Mouse (Mus musculus) forebrain, embryonic 13.5 days (tissue): ENCODE data around the gene Mrpl20. TPM values are rescaled to one million over a fixed set of nuclear protein-coding genes. Genes with fewer than 3 reads are reported as not detected.

Source experiments
- ATAC-seq: fragments of 200-750 bp; cut with Nextera tagmentation; 2 replicates; pipeline ENCODE4 v1.8.0; 2017
- H3K27ac ChIP-seq: fragments of 300-500 bp; sonication (generic); 2 replicates; pipeline ENCODE4 v1.5.1; 2015; ENCODE audit warnings: inconsistent platforms, mild to moderate bottlenecking, moderate library complexity
- H3K27me3 ChIP-seq: fragments of 300-500 bp; sonication (generic); 2 replicates; pipeline ENCODE4 v1.6.1; 2015; ENCODE audit warnings: mild to moderate bottlenecking, inconsistent platforms
- H3K36me3 ChIP-seq: fragments of 300-500 bp; sonication (generic); 2 replicates; pipeline ENCODE4 v1.6.1; 2015; ENCODE audit warnings: mild to moderate bottlenecking, inconsistent platforms; ENCODE audit not compliant: poor library complexity, severe bottlenecking
- H3K4me1 ChIP-seq: fragments of 300-500 bp; sonication (generic); 2 replicates; pipeline ENCODE4 v1.6.1; 2015; ENCODE audit warnings: inconsistent platforms
- H3K4me2 ChIP-seq: fragments of 300-500 bp; sonication (generic); 2 replicates; pipeline ENCODE4 v1.6.1; 2015; ENCODE audit warnings: inconsistent platforms, mild to moderate bottlenecking, moderate library complexity
- H3K4me3 ChIP-seq: fragments of 300-500 bp; sonication (generic); 2 replicates; pipeline ENCODE4 v1.5.1; 2015; ENCODE audit warnings: mild to moderate bottlenecking, inconsistent platforms
- H3K9ac ChIP-seq: fragments of 300-500 bp; sonication (generic); 2 replicates; pipeline ENCODE4 v1.6.1; 2015; ENCODE audit warnings: mild to moderate bottlenecking, inconsistent platforms
- H3K9me3 ChIP-seq: fragments of 300-500 bp; sonication (generic); replicated peaks from 2 replicates; pipeline ENCODE4 v1.6.1; 2016; ENCODE audit warnings: inconsistent platforms
- WGBS: fragments of 180-500 bp; shearing (Covaris S2); methylation state at CpG from one replicate; pipeline ENCODE4 v1.1.7; 2015; 5-methylcytosine and 5-hydroxymethylcytosine counted together
- polyA plus RNA-seq: library from polyadenylated mRNA; unstranded; fragments of >200 nt; fragmentation: Nextera tagmentation; extraction: Ambion mirVana; gene quantifications from 2 replicates; pipeline ENCODE4 v1.2.1, GENCODE M21; 2015

Gene Mrpl20
- polyA plus RNA-seq, 1 experiment from 2014 or later: 266 TPM

DNA sequence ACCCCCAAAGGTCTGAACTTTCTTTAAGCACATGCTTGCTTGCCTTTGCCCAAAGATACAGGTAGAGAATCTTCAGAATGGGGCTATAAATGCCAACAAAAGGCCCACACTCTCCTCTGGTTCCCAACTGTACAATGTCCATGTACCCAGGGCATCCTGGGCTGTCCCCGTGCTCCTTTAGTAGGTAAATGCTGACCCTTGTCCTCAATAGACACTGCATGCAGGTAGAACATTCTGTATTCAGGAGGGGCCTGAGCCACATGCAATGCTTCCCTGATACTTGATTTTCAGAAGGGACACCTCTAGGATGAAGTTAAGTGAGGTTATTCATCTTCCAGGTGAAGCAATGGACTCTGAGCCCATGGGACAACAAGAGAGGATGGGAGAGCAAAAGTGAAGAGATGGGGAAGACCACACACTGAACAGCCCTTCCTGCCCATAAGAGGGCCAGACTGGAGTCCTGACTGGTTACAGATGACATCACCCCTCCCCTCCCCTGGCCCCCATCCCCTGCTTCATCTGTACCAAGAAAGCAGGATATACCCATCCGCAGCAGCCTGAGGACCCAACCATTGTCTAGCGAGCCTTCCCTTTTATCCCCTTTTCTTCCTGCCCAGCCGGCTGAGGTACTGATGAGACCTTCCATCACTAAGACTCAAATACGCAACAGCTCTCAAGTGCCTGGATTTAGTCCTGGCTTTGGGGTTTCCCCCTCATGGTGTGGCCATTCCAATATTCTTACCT, 29.2 kb upstream of the Mrpl20 start:
- peaks cover 49% of the 10 kb centered on the region for H3K27me3 ChIP-seq
- peak overlapping the region; percentile 36 for H3K4me3 ChIP-seq
- H3K4me2 ChIP-seq: peak overlapping the region; percentile 65
- H3K9me3 ChIP-seq: no peaks in the 10 kb centered on the region
- H3K9ac ChIP-seq: peak overlapping the region; percentile 50
- no peaks in the 10 kb centered on the region for H3K36me3 ChIP-seq
- ATAC-seq: no peak
- 46% methylated on average over 5 of the region's 5 CpGs for WGBS
- peaks cover 31% of the 10 kb centered on the region for H3K4me1 ChIP-seq
- H3K27ac ChIP-seq: no peak overlapping the region

DNA sequence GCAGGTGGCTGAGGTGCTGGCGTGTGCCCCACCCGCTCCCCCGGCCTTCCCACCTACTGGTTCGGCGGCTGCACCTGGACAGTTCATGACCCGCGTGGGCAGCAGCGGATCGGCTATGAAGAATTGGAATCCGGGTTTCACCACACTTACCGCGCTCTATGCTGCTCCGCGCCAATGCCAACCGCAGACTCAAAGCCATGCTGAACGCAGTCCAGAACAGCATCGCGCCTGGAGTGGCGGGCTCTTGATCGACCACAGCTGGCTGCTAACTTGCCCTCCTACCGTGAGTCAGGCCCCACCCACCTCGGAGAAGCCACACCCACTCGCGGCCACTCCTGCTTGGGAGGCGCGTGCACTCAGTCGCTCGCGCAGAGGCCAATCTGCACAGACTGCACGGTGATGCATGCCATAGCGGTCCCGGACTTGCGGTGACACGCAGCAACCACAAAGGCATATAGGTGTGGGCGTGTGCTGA, 28.4 kb upstream of the Mrpl20 start, which contains the start of gene Vwa1:
Gene Vwa1 (minus strand): TSS at position 419 of the 475 bp plus-strand sequence.
- H3K36me3 ChIP-seq: no peaks in the 10 kb centered on the region
- peak within 1 kb of the TSS; percentile 36 for H3K4me3 ChIP-seq

DNA sequence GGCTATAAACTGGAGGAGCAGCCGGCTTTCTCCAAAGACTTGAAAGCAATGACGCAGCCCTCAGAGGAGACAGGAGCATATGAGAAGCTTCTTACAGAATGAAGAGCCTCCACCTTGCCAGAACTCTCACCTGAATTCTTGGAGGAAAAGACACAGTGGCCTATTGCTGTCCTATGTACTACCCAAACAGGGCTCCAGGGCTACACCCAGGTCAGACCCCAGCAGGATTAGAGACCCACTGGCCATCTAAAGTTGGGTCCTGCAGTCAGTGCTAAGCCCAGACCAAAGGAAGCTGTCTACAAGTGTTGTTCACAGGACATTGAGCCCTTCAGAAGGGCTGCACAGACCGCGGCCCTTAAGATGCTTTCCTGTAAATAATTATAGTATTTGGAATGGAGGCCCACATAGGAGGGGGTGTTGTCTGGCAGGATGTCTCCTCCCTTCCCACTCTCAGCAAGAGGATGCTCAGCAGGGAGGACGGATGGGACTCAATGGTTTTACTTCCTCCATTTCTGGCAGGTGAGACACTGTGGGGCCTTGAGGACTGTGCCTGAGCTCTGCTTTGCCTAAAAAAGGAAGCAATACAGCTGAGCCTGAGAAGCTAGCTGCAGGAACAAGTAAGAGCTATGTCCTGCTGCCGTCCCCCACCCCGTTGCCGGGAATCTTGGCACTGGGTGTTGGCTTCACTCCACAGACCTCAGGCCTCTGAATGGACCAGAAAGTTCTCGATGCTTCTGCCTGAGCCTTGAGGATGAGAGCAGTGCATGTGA, 27.5 kb upstream of the Mrpl20 start:
- H3K27me3 ChIP-seq: peaks cover 49% of the 10 kb centered on the region
- H3K4me2 ChIP-seq: peak overlapping the region; percentile 65
- H3K4me1 ChIP-seq: peaks cover 23% of the 10 kb centered on the region
- H3K9ac ChIP-seq: peak overlapping the region; percentile 50; the same call in 1 of the 2 replicates
- no peaks in the 10 kb centered on the region for H3K36me3 ChIP-seq
- H3K27ac ChIP-seq: no peak overlapping the region
- WGBS: 56% methylated on average over 9 of the region's 9 CpGs
- H3K4me3 ChIP-seq: peak overlapping the region; percentile 36; the same call in 1 of the 2 replicates
- no peak for ATAC-seq
- H3K9me3 ChIP-seq: no peaks in the 10 kb centered on the region

More for the DNA sequence above, 28.4 kb upstream of the Mrpl20 start, which contains the start of gene Vwa1:
- H3K4me1 ChIP-seq: peaks cover 31% of the 10 kb centered on the region
- under 1% methylated on average over 35 of the region's 35 CpGs for WGBS
- H3K27ac ChIP-seq: no peak within 1 kb of the TSS
- no peaks in the 10 kb centered on the region for H3K9me3 ChIP-seq
- peak; percentile 79 for ATAC-seq
- peak within 1 kb of the TSS; percentile 65 for H3K4me2 ChIP-seq
- H3K9ac ChIP-seq: peak within 1 kb of the TSS; percentile 50
- peaks cover 49% of the 10 kb centered on the region for H3K27me3 ChIP-seq

DNA sequence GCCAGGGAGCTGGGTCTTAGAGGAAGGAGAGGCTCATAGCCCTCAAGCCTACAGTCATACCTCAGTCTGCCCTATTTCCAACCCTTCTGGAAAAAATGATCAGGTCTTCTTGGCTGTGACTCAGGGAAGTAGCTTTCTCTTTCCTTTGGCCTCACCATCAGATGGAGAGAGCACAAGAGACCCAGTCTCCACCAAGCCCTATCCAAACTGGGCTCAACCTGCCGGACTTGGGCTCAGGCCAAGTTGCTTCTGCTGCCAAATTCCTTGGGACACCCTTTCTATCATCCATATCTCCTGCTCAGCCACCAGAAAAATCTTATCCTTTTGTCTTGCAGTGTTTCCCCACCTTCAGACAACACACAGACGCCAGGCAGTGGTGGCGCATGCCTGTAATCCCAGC, 26.8 kb upstream of the Mrpl20 start:
- no peak overlapping the region for H3K4me2 ChIP-seq
- peaks cover 16% of the 10 kb centered on the region for H3K4me1 ChIP-seq
- no peak overlapping the region for H3K4me3 ChIP-seq
- H3K27ac ChIP-seq: no peak overlapping the region
- no peak for ATAC-seq
- no peak overlapping the region for H3K9ac ChIP-seq
- peaks cover 49% of the 10 kb centered on the region for H3K27me3 ChIP-seq
- no peaks in the 10 kb centered on the region for H3K9me3 ChIP-seq
- WGBS: 83% methylated on average over 3 of the region's 3 CpGs
- H3K36me3 ChIP-seq: no peaks in the 10 kb centered on the region

DNA sequence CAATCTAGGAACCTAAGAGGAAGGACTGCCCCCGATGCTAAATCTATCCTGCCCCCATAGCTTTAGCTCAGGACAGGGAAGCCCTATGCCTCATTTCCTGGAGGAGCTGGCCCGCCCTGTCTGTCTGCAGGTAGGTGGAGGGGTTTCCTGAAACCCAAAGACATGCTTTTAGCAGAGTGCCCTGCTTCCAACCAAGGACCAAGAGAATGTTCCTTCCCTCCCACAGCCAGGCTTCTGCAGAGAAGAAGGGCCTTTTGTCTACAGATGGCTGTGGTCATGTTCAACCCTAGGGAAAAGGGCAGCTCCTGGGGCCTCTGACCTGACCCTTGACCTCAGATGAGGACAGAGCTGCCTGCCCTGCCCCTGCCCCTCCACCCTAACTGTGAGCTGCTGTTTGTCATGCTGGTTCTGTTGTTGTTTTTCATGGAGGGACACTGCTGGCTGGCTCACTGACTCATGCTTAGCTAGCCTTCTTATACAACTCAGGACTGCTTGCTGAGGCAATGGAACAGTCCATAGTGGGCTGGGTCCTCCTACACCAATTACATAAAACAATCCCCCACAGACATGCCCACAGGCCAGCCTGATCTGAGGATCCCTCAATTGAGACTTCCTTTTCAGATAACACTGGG, 25.9 kb upstream of the Mrpl20 start:
- no peak for ATAC-seq
- H3K27ac ChIP-seq: peak overlapping the region; percentile 25
- no peak overlapping the region for H3K4me3 ChIP-seq
- H3K4me2 ChIP-seq: no peak overlapping the region
- WGBS: 70% methylated on average over 2 of the region's 2 CpGs
- no peaks in the 10 kb centered on the region for H3K36me3 ChIP-seq
- no peak overlapping the region for H3K9ac ChIP-seq
- H3K27me3 ChIP-seq: peaks cover 40% of the 10 kb centered on the region
- peaks cover 16% of the 10 kb centered on the region for H3K4me1 ChIP-seq
- no peaks in the 10 kb centered on the region for H3K9me3 ChIP-seq

DNA sequence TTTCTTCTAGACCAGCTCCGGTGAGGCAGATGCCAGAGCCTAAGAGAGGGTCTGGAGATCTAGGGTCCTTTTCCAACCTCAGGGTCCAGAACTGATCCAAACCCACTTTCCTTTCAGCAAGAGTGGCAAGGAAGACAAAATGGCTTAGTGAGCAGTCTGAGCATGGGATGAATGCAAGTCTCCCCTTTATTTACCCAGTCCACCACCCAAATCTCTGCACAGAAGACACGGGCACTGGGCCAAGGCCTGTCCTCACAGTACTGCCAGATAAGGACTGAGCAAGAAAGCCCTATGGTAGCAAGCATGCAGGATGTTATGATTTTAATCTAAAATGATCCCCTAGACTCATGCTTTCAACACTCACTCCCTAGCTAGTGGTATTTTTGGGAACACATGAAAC, 24.9 kb upstream of the Mrpl20 start:
- H3K36me3 ChIP-seq: no peaks in the 10 kb centered on the region
- no peak overlapping the region for H3K4me3 ChIP-seq
- H3K9ac ChIP-seq: no peak overlapping the region
- H3K27me3 ChIP-seq: peaks cover 30% of the 10 kb centered on the region
- WGBS: 90% methylated on average over 2 of the region's 2 CpGs
- no peak for ATAC-seq
- peaks cover 16% of the 10 kb centered on the region for H3K4me1 ChIP-seq
- H3K9me3 ChIP-seq: no peaks in the 10 kb centered on the region
- no peak overlapping the region for H3K4me2 ChIP-seq
- no peak overlapping the region for H3K27ac ChIP-seq

DNA sequence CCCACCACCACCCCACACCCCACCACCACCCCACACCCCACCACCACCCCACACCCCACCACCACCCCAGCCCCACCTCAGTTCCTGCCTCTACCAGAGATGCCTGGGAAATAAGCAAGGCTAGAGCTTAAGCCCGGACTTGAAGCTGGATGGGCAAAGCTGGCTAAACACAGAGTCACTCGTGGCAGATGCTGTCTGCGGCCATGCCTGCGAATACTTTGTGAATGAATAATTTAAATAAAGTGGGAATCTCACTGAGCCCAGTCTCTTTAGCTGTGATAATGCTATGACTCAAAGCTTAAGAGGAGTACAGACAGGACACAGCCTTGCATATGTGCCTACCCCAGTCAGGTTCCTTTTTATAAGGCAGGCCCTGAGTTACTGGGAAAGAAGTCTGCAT, 23.2 kb upstream of the Mrpl20 start:
- ATAC-seq: no peak
- H3K4me3 ChIP-seq: no peak overlapping the region
- WGBS: 85% methylated on average over 4 of the region's 4 CpGs
- no peak overlapping the region for H3K4me2 ChIP-seq
- H3K9ac ChIP-seq: no peak overlapping the region
- H3K9me3 ChIP-seq: no peaks in the 10 kb centered on the region
- H3K27me3 ChIP-seq: peaks cover 18% of the 10 kb centered on the region
- H3K36me3 ChIP-seq: no peaks in the 10 kb centered on the region
- H3K4me1 ChIP-seq: peaks cover 16% of the 10 kb centered on the region
- no peak overlapping the region for H3K27ac ChIP-seq

DNA sequence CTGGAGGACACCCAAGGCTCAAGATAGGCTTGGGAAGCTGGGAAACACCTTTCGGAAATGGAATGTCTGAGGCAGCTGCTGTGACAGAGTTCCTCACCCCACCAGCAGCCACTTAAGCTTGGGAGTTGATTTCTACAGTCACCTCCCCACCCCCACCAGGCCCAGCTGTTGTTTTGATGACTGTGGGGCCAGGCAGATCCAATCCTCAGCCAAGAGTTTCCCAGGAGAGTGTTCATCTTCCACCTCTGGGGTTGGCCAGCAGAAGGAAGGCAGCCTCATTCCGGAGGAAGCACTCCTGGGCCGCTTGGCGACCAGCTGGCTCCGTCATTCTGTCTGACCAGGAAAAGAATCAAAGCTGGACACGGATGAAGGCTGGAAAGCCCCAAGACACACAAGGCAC, 21.8 kb upstream of the Mrpl20 start:
- peaks cover 8% of the 10 kb centered on the region; the same call in 1 of the 2 replicates for H3K27me3 ChIP-seq
- WGBS: 45% methylated on average over 6 of the region's 6 CpGs
- H3K9ac ChIP-seq: no peak overlapping the region
- H3K9me3 ChIP-seq: no peaks in the 10 kb centered on the region
- H3K4me2 ChIP-seq: no peak overlapping the region
- no peak overlapping the region for H3K4me3 ChIP-seq
- H3K4me1 ChIP-seq: peaks cover 15% of the 10 kb centered on the region
- no peaks in the 10 kb centered on the region for H3K36me3 ChIP-seq
- ATAC-seq: no peak
- no peak overlapping the region for H3K27ac ChIP-seq

DNA sequence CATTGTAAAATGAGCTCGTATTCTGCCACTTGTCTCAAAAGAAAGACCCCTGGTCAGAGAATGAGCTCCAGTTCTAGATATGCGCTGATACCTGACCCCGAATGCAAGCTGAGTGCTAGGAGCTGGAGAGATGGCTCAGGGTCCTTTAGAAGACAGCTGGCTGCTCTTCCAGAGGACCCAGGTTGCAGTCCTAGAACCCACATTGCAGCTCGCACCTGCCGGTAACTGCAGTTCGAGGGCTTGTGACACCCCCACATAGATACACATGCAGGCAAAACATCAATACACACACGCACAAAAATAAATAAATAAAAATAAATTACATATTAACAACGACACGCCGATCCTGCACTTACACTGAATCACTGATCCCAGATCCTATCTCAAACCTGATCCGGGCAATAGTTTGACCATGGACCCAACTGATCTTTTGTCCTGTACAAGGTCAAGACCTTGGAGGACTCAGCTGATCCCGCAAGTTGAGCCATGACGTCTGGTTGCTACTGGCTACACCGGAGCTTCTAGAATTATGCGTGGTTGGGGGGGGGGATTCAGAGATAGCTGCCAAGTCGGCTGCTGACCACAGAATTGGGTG, 19.1 kb upstream of the Mrpl20 start:
- WGBS: 42% methylated on average over 16 of the region's 16 CpGs
- ATAC-seq: no peak
- H3K27ac ChIP-seq: no peak overlapping the region; the same call in 1 of the 2 replicates

DNA sequence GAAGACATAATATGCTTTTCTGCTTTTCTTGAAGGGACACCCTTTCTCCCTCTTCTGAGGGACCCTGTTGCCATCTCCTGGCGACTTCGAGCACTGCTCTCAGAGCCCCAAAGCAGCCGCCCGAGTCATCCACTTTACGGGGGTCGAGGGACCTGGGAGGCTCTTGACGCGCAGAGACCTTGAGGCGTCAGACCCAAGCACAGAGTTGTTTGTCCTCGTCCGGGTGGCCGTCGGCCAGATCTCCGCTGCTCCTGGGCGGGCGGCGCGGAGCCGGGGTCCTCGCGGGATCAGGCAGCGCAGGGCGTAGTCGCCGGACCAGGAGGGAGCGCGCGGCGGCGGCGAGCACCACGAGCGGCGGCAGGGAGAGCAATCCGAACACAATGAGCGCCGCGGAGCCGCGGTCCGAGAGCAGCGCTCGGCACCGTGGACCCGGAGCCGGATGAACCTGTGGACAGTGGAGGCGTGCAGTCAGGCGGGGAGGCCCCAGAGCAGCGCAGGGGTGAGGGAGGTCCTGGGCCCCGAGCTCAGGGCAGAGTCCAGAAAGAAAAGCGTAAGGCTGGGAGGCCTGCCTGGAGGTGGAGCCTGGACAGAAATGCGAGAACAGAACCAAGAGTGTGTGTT, 18.5 kb upstream of the Mrpl20 start:
- peak overlapping the region; percentile 80 for H3K4me2 ChIP-seq
- H3K4me1 ChIP-seq: peaks cover 15% of the 10 kb centered on the region
- peak overlapping the region; percentile 84 for H3K9ac ChIP-seq
- H3K4me3 ChIP-seq: peak overlapping the region; percentile 65
- ATAC-seq: peak; percentile 92
- no peaks in the 10 kb centered on the region for H3K9me3 ChIP-seq
- no peaks in the 10 kb centered on the region for H3K27me3 ChIP-seq
- peak overlapping the region; percentile 81 for H3K27ac ChIP-seq
- H3K36me3 ChIP-seq: no peaks in the 10 kb centered on the region
- WGBS: under 1% methylated on average over 50 of the region's 52 CpGs

More for the DNA sequence above, 19.1 kb upstream of the Mrpl20 start:
- Histone ChIP-seq H3K4me2 (peak overlapping the region; percentile 80), H3K9ac (peak overlapping the region; percentile 84), H3K27me3 (no peaks in the 10 kb centered on the region), H3K36me3 (no peaks in the 10 kb centered on the region), H3K9me3 (no peaks in the 10 kb centered on the region), H3K4me3 (peak overlapping the region; percentile 65), H3K4me1 (peaks cover 15% of the 10 kb centered on the region)

DNA sequence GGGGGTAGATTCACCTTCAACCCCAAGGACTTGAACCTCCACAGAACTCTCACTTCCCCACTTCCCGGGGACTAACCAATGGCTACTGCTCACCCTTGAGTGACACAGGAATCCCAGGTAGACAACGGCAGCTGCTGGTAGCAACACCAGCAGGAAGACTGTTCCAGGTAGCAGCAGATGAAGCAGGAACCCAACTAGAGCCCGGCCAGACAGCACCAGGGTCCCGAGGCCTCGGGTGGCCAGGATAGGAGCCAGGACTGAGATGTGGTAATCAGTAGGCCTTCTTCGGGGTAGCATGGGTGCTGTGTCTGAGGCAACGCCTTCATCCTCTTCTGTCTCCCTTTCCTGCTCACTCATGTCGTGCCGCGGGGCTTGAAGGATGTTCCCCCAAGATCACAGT, 17.4 kb upstream of the Mrpl20 start:
- Histone ChIP-seq H3K4me3 (no peak overlapping the region), H3K9me3 (no peaks in the 10 kb centered on the region), H3K4me2 (no peak overlapping the region), H3K36me3 (no peaks in the 10 kb centered on the region), H3K27me3 (no peaks in the 10 kb centered on the region), H3K4me1 (peaks cover 15% of the 10 kb centered on the region), H3K27ac (no peak overlapping the region), H3K9ac (no peak overlapping the region)
- no peak for ATAC-seq
- WGBS: 81% methylated on average over 10 of the region's 10 CpGs
